Mouse (Mus musculus) forebrain, embryonic 11.5 days (tissue): Measurements from ENCODE around the gene Usp32. TPM values are rescaled to one million over a fixed set of nuclear protein-coding genes. Genes with fewer than 3 reads are reported as not detected.

Source experiments
- ATAC-seq: fragments of 200-750 bp; cut with Nextera tagmentation; replicated peaks from 2 replicates; pipeline ENCODE4 v1.8.0; 2017; ENCODE audit warnings: moderate TSS enrichment; ENCODE audit not compliant: low FRiP score
- DNase-seq: peaks from one replicate; pipeline ENCODE4 v3.0.0-alpha.2; 2017; ENCODE audit warnings: low spot score
- H3K27ac ChIP-seq: fragments of 300-500 bp; sonication (generic); 2 replicates; pipeline ENCODE4 v1.5.1; 2014; ENCODE audit warnings: low read depth, low read length
- H3K27me3 ChIP-seq: fragments of 300-500 bp; sonication (generic); 2 replicates; pipeline ENCODE4 v1.6.1; 2014; ENCODE audit warnings: mild to moderate bottlenecking, low read length, mixed read lengths; ENCODE audit not compliant: control insufficient read depth, insufficient read depth
- H3K36me3 ChIP-seq: fragments of 300-500 bp; sonication (generic); 2 replicates; pipeline ENCODE4 v1.6.1; 2014; ENCODE audit warnings: mild to moderate bottlenecking, low read length, moderate library complexity, mixed read lengths; ENCODE audit not compliant: control insufficient read depth, insufficient read depth
- H3K4me1 ChIP-seq: fragments of 300-500 bp; sonication (generic); replicated peaks from 2 replicates; pipeline ENCODE4 v1.6.1; 2014; ENCODE audit warnings: low read length, mixed read lengths; ENCODE audit not compliant: control insufficient read depth, insufficient read depth
- H3K4me2 ChIP-seq: fragments of 300-500 bp; sonication (generic); 2 replicates; pipeline ENCODE4 v1.6.1; 2014; ENCODE audit warnings: low read depth, mild to moderate bottlenecking, low read length, moderate library complexity, mixed read lengths; ENCODE audit not compliant: severe bottlenecking
- H3K4me3 ChIP-seq: fragments of 300-500 bp; sonication (generic); 2 replicates; pipeline ENCODE4 v1.5.1; 2014; ENCODE audit warnings: low read depth, low read length
- H3K9ac ChIP-seq: fragments of 300-500 bp; sonication (generic); 2 replicates; pipeline ENCODE4 v1.6.1; 2014; ENCODE audit warnings: low read length
- H3K9me3 ChIP-seq: fragments of 300-500 bp; sonication (generic); 2 replicates; pipeline ENCODE4 v1.6.1; 2016; ENCODE audit warnings: low read length, mixed read lengths; ENCODE audit not compliant: control insufficient read depth
- WGBS: fragments of 180-500 bp; shearing (Covaris S2); extraction: QIAGEN DNeasy Blood & Tissue Kit; methylation state at CpG from one replicate; pipeline ENCODE4 v1.1.7; 2014; 5-methylcytosine and 5-hydroxymethylcytosine counted together
- polyA plus RNA-seq: library from polyadenylated mRNA; unstranded; fragments of >200 nt; fragmentation: Nextera tagmentation; extraction: Ambion mirVana; gene quantifications from 2 replicates; pipeline ENCODE4 v1.2.1, GENCODE M21; 2014

The Usp32 gene
- polyA plus RNA-seq, 1 experiment from 2014 or later, result 8.0 TPM

DNA sequence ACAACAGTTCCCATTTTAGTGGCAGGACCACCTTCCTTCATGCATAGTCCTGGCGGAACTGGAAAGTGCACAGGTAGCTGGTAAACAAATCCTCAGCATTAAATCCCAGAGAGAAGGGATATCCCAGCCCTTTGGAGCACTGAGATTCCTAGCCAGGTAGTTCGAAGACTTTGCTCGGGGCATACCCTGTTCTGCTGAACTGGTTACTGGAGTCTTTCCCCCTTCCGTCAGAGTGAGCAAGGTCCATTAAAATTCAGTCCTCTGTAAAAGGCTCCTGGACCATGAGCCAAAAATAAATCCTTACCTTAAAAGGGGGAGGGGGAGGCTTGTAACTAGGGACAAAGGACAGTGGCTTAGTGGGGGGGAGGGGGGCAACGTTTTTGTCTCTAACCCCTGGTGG is 180.8 kb downstream of the Usp32 start:
- no peak overlapping the region for H3K4me3 ChIP-seq
- ATAC-seq (no peak), DNase-seq (no peak)
- peaks cover 7% of the 10 kb centered on the region; the same call in 1 of the 2 replicates for H3K4me1 ChIP-seq
- no peaks in the 10 kb centered on the region for H3K36me3 ChIP-seq
- H3K27ac ChIP-seq, result no peak overlapping the region
- H3K9ac ChIP-seq, result no peak overlapping the region
- H3K27me3 ChIP-seq, result peaks cover 31% of the 10 kb centered on the region
- H3K4me2 ChIP-seq, result no peak overlapping the region
- no peaks in the 10 kb centered on the region for H3K9me3 ChIP-seq
- WGBS, result 16% methylated on average over 5 of the region's 5 CpGs

DNA sequence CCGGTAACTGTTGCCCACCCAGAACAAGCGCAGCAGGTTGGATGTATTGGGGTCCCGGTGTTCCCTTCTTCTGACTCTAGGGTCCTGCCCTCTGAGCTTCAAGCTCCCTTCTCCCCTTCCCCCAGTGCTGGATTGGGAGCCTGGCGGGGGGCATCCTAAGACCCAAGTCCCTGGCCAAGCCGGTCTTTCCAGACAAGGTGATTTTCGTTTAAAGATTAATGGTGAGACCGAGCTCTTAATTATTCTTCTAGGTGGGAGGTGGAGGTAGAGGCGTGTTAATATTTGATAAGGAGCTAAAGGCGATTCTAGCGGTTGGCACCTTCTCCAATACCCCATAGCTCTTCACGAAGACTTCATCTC is 181.7 kb downstream of the Usp32 start:
- under 1% methylated on average over 11 of the region's 11 CpGs for WGBS
- DNase-seq (no peak), ATAC-seq (no peak)
- Histone ChIP-seq H3K27ac (no peak overlapping the region), H3K4me2 (peak overlapping the region; percentile 55), H3K4me1 (peaks cover 7% of the 10 kb centered on the region; the same call in 1 of the 2 replicates), H3K27me3 (peaks cover 31% of the 10 kb centered on the region), H3K4me3 (peak overlapping the region; percentile 25), H3K9me3 (no peaks in the 10 kb centered on the region), H3K36me3 (no peaks in the 10 kb centered on the region), H3K9ac (no peak overlapping the region; the same call in 1 of the 2 replicates)

DNA sequence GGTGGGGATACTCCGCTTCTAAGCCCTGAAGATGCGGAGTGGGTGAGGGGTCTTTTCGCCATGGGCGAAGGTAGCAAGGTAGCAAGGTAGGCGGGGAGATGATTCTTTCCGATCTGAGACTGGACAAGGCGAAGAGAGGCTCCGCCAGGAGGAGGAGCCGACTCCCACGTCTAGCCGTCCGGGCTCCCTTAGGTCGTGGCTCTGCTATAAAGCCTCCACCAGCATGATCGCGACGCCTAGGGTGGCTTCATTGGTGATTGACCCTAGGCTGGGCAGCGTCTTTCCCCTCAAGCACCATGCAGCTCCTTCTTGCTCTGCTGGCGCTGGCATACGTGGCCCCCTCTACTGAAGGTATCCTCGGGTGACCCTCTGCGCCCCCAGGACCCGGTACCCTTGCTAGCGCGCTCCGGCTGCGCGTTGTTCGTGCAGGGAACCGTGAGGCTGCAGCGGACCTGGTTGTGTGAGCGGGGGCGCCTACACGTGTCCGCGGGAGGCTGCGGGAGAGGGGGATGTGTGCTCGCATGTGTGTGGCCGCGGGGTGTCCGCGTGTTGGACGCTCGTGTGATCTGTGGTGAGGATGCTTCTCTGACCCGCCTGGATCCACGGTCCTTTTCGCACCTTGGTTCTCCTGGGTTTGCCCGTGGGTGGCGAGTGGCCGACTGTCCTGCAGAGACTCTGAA is 182.2 kb downstream of the Usp32 start, which contains the start of gene Car4:
TSS of gene Car4 (plus strand) at position 196 of the 680 bp plus-strand sequence.
- no peak within 1 kb of the TSS; the same call in 1 of the 2 replicates for H3K9ac ChIP-seq
- H3K4me2 ChIP-seq, result peak within 1 kb of the TSS; percentile 55
- H3K4me1 ChIP-seq, result peaks cover 7% of the 10 kb centered on the region; the same call in 1 of the 2 replicates
- H3K4me3 ChIP-seq, result peak within 1 kb of the TSS; percentile 25
- H3K36me3 ChIP-seq, result no peaks in the 10 kb centered on the region
- DNase-seq (peak; percentile 64), ATAC-seq (no peak)
- no peaks in the 10 kb centered on the region for H3K9me3 ChIP-seq
- no peak within 1 kb of the TSS for H3K27ac ChIP-seq
- WGBS, result under 1% methylated on average over 49 of the region's 49 CpGs
- H3K27me3 ChIP-seq, result peaks cover 31% of the 10 kb centered on the region

DNA sequence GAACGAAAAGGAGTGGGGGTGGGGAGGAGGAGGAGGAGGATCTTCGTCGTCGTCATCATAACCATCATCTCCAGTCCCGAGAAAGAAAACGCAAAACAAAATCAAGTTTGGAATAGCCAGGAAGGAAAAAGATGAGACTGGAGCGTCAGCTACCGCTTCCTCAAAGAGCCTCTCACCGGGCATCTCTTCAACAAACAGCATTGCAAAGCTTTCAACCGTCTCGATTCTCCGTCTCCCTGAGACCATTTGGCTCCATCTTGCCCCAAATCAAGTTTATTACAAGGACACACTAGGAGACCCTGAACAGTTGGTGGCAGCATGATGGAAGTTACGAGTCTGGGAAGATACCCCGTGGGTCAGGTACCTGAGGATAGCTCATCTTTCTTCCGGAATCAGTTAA is 182.8 kb downstream of the Usp32 start:
- 8% methylated on average over 15 of the region's 15 CpGs for WGBS
- peaks cover 31% of the 10 kb centered on the region for H3K27me3 ChIP-seq

DNA sequence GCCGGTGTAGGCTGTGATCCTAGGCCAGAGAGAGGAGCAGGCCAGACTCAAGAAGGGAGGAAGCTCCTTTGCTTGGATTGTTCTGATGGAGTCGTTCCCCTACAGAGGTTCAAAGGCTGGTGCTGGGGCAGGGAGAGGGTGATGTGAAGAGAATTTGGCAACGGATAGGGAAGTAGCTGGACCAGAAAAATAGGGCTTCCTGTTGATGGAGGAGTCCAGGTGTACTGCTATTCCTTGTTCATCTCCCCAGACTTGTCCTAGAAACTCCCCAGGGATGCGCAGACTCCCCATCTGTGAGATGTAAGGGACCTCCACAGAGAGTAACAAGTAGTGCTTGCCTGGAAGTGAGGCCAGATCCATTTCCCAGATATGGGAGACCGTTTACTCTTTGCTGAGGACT is 183.6 kb downstream of the Usp32 start:
- Histone ChIP-seq H3K4me3 (no peak overlapping the region), H3K27me3 (peaks cover 31% of the 10 kb centered on the region), H3K4me1 (peaks cover 7% of the 10 kb centered on the region; the same call in 1 of the 2 replicates), H3K9ac (no peak overlapping the region), H3K36me3 (no peaks in the 10 kb centered on the region), H3K4me2 (no peak overlapping the region), H3K27ac (no peak overlapping the region), H3K9me3 (no peaks in the 10 kb centered on the region)
- WGBS, result 35% methylated on average over 5 of the region's 5 CpGs
- ATAC-seq (no peak), DNase-seq (no peak)

More for the DNA sequence above, 182.8 kb downstream of the Usp32 start:
- ATAC-seq, result no peak
- peaks cover 7% of the 10 kb centered on the region; the same call in 1 of the 2 replicates for H3K4me1 ChIP-seq
- peak overlapping the region; percentile 55; the same call in 1 of the 2 replicates for H3K4me2 ChIP-seq
- H3K36me3 ChIP-seq, result no peaks in the 10 kb centered on the region
- no peak for DNase-seq
- H3K9ac ChIP-seq, result no peak overlapping the region
- H3K4me3 ChIP-seq, result peak overlapping the region; percentile 25; the same call in 1 of the 2 replicates
- no peaks in the 10 kb centered on the region for H3K9me3 ChIP-seq
- H3K27ac ChIP-seq, result no peak overlapping the region

DNA sequence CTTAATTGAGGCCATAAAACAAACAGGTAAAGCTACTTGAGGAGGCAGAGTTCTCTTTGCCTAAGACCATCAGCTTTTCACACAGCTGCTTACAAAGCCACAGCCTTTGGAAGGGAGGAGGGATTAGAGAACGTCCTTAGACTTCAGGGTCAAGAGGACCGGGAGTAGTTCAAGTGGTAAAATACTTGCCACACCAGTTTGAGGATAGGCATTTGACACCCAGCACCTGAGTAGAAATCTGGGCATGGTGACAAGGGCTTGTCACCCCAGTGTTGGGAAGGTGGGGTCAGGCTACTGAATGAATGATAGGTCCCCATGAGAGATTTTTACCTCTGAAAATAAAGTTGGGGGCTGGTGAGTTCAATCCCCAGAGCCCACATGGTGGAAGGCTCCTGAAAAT is 187.3 kb downstream of the Usp32 start:
- Histone ChIP-seq H3K36me3 (no peaks in the 10 kb centered on the region), H3K4me2 (no peak overlapping the region), H3K9me3 (no peaks in the 10 kb centered on the region), H3K9ac (no peak overlapping the region), H3K4me1 (peaks cover 1% of the 10 kb centered on the region), H3K27me3 (peaks cover 12% of the 10 kb centered on the region), H3K4me3 (no peak overlapping the region), H3K27ac (no peak overlapping the region)
- no peak for ATAC-seq
- no peak for DNase-seq
- WGBS, result 43% methylated on average over 2 of the region's 2 CpGs

DNA sequence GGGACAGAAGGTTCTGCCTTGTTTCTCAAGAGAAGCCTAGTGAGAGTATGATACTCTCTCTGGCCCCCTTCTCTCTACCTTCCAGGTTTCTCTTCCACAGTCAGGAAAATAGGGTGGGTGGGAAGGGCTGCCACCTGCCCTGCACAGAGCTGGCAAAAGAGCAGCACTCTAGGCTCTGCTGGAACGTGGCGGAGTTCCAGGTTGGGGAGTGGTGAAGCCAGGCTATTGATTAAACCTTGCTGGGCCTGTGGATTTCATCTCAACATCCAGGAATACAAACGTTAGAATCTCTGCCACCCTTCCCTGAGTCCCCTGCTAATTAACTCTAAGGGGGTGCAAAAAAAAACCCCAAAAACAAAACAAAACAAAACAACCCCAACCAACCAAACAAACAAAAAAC is 191.4 kb downstream of the Usp32 start:
- H3K9ac ChIP-seq, result no peak overlapping the region
- no peak overlapping the region for H3K4me3 ChIP-seq
- H3K27ac ChIP-seq, result no peak overlapping the region
- WGBS, result 31% methylated on average over 3 of the region's 3 CpGs
- H3K27me3 ChIP-seq, result no peaks in the 10 kb centered on the region
- no peak for ATAC-seq
- H3K36me3 ChIP-seq, result no peaks in the 10 kb centered on the region
- no peak for DNase-seq
- H3K4me2 ChIP-seq, result no peak overlapping the region
- H3K9me3 ChIP-seq, result no peaks in the 10 kb centered on the region
- peaks cover 11% of the 10 kb centered on the region for H3K4me1 ChIP-seq

DNA sequence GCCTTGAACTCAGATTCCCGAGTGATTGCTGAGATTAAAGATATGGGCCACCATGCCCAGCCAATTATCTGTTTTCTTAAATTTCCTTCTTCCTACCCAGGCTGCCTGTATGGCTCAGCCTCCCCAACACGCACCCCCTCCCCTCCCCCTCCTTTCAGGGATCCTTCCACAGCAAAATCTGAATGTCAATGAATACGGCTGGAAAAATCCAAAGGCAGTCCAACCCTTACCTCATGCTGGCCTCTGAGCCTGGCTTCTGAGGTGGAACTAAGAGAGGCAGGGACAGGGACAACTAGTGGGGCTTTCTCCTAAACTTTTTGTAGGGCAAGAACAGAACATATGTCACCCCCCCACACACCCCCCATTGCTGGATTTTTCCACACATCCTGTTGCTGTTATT is 191.8 kb downstream of the Usp32 start:
- DNase-seq, result no peak
- Histone ChIP-seq H3K9ac (no peak overlapping the region), H3K4me3 (no peak overlapping the region), H3K27ac (no peak overlapping the region), H3K9me3 (no peaks in the 10 kb centered on the region), H3K4me1 (peaks cover 11% of the 10 kb centered on the region), H3K36me3 (no peaks in the 10 kb centered on the region), H3K27me3 (no peaks in the 10 kb centered on the region), H3K4me2 (no peak overlapping the region)
- no peak for ATAC-seq
- whole genome bisulfite sequencing, result 42% methylated on average over 3 of the region's 3 CpGs

DNA sequence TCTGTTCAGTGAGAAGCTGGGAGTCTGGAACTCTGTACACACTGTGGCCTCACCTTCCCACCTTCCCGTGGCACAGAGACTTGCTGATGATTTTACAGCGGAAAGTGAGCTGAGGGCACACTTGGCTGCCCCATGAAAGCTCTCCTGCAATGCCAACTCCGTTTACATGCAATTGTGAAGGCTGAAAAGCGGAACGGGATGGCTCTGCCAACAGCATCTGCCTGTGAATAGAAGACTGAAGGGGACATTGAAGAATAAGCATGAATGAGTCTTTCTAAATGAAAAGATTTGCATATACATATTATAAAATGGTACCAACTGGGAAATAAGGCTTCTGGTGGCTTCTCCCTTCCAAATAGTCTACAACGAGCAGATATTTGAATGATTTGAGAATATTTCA is 192.8 kb downstream of the Usp32 start:
- H3K9me3 ChIP-seq, result no peaks in the 10 kb centered on the region
- H3K9ac ChIP-seq, result no peak overlapping the region
- H3K36me3 ChIP-seq, result no peaks in the 10 kb centered on the region
- 72% methylated on average over 6 of the region's 6 CpGs for WGBS
- no peak overlapping the region for H3K4me2 ChIP-seq
- DNase-seq (no peak), ATAC-seq (no peak)
- H3K27ac ChIP-seq, result no peak overlapping the region
- peaks cover 11% of the 10 kb centered on the region for H3K4me1 ChIP-seq
- H3K27me3 ChIP-seq, result no peaks in the 10 kb centered on the region
- no peak overlapping the region for H3K4me3 ChIP-seq
